Mouse (Mus musculus): ENCODE data around the gene Tmem184b. TPM values are rescaled to one million over a fixed set of nuclear protein-coding genes. Genes with fewer than 3 reads are reported as not detected.
A peak's percentile ranks its signal among the peaks of the same experiment; 100 is the strongest.

Gene Tmem184b
- total RNA-seq, 2 experiments from 2014 or later: 46.1 to 48.1 TPM

DNA sequence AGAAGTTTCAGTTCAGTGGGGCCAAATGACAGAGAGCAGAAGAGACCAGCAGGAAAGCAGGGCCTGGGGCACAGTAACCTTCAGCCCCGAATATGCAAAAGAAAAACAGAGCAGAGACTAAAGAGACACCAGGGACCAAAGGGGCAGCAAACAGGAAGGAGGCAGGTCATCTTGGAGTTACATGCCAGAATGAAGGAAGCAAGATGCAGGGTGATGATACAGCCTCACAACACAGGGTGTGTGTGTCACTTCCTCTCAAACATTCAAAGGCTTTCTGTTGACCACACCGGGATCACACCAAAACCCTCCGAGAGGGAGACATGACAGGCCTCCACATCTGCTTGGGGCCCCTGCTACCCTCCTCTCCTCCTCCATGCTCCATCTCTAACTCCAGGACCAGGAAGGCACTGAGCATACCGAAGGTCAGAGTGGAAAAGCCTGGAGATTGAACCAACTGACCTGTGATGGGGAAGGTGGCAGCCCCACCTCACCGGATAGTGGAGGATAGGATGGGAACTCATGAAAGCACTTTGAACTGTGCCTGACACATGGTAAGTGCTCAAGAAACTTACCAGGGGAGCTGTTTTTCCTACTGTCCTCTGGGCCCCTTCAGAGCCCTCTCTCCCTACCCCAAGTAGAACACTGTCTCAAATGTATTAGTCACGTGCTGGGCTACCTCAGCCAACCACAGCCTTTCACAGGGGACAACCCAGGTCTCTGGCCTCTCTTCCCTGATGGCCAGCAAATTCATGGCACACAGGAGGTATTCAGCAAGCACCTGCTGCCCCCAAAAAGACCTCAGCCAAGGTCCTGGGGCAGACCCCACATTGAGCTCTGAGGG is 3.0 kb downstream of the Tmem184b start:
- no peak for DNase-seq (ENCODE audit: low spot score in 2 of 2)

DNA sequence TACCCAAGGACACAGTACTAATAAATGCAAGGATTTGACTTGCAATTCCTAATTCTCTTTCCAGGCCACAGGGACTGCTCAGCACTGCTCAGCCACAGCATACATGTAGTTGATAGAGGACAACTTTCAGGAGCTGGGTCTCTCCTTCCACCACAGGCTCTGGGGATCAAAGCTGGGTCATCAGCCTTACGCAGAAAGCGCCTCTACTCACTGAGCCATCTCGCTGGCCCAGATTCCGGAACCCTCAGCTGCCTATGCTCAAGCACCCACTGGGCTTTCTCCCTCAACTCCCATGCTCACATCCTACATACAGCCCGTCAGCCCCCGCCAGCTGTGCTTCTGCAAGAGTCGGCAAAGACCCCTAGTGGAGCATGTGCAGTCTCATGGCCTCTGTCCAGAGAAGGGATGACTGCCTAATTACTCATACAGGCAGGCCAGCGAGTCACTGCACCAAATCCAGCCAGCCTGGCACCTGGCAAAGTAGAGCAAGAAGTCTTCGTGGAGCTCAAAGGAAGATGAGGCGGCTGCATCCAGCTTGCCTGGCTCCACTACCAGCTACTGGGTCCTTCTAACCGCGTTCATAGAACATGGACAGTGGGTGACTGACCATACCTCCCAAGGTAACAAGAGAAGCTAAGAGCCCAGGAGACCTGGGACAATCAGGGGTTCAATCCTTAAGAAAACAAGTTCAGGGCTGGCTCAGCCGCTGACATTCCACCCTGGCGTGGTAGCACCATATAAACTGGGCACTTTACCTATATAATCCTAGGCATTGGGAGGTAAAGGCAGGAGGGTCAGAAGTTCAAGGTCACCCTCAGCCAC is 3.9 kb downstream of the Tmem184b start:
- no peak for DNase-seq (ENCODE audit: low spot score in 2 of 2)

- DNase-seq (ENCODE audit: low spot score in 2 of 2): no peak
Observed at GRCm38 (mm10) chr15:79396736-79397135, 6.6 kb downstream of the Tmem184b start.

- no peak for DNase-seq (ENCODE audit: low spot score in 2 of 2)
Observed at GRCm38 (mm10) chr15:79395281-79395680, 8.1 kb downstream of the Tmem184b start.

DNA sequence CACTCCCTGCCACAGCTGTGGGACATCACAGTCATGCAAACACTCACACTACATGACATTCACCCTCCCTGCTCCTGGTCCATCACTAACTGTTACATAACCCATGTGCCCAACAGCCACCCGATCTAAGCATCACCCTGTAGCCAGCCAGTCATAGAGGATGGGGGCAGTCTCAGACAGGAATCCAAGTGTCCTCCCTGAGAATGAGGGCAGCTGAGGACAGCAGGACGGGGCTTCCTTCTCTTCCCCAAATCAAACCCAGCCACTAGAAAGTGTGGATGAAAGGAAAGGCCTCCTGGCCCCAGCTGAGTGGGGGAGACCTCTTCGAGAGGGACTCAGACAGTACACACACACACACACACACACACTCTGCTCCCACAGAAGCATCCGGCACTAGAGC is 8.5 kb downstream of the Tmem184b start:
- no peak for DNase-seq (ENCODE audit: low spot score in 2 of 2)

DNA sequence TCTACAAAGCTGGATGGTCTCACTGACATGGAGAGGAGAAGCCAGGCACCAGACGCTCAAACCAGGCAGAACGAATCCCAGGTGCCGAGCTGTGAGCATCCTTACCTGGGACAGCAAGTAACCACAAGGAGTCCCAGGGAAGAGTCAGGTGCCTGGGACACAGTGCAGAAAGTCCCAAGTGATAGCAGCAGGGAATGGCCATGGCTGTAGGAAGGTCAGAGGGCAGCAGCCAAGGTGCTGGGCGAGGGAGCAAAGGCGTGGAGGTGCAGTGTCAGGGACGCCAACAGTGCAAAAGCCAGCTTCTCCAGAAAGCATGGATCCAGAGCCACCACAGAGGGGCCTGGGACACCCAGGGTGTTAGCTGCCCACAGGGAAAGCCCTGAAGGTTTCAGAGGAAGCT is 10.3 kb downstream of the Tmem184b start:
- DNase-seq (ENCODE audit: low spot score in 2 of 2): no peak

- DNase-seq (ENCODE audit: low spot score in 2 of 2): no peak
Observed at GRCm38 (mm10) chr15:79392527-79392926, 10.8 kb downstream of the Tmem184b start.

DNA sequence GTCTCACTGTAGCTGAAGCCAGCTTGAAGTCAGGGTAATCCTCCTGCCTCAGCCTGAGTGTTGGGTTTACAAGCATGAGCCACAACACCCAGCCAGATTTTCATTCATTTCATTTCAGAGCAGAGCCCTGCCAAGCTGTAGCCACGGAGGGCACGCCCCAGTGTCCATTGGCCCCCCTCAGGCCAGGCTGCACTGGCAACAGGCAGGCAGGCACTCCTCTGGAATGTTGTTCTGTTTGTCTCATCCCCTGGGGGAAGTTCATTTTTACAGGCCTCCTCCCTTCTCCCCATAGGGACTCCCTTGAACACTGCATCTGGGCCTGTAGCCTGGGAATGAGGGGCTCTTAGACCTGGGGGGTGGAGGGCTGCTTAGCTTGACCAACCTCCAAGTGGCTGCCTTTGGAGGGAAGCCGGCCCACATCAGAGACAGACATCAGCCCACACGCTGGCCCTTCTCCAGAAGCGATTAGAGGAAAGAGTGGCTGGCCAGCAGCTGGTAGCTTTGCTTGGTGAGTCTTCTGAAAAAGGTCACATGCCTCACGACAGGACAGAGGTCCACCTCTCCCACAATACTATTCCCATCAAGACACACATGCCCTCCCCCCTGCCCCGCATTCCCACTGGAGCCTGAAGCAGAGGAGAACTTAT is 11.8 kb downstream of the Tmem184b start:
- DNase-seq (ENCODE audit: low spot score in 2 of 2): peak in 1 of 2 experiments; percentile 52

DNA sequence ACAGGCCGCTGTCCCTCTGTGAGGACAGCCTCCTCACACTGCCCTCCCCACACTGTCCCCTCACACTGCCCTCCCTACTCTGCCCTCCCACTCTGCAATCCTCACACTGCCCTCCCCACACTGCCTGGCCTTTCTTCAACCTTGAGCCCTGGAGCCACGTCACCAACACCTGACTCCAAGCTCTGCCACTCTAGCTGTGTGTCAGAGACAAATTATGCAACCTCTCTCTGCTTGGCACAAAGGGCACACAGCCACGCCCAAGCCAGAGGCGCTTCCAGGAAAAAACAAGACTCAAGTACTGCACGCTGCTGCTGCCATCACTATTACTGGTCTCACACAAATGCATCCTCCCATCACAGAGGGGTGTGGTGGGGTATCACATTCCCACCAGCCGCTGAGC is 12.9 kb downstream of the Tmem184b start:
- no peak for DNase-seq (ENCODE audit: low spot score in 2 of 2)

DNA sequence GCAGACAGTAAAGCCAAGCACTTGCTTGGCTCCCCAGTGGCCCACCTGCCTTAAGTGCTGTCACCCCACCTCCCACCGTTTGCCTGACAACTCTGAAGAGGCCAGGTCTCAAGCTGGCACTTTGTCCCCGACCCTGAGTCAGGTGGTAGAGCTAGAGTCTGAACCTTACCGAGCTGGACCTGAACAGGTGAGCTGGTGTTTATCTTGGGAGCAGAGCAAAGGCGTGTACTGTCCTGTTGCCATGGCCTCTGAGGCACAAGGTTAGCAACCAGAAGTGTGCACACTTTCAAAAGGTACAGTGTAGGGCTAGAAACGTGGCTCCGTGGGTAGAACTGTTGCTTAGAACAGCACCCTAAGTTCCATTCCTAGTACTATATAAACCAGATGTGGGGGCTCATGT is 15.2 kb downstream of the Tmem184b start:
- DNase-seq (ENCODE audit: low spot score in 2 of 2): no peak

GRCm38 (mm10) chr15:79387611-79388010 is 15.8 kb downstream of the Tmem184b start:
- no peak for DNase-seq (ENCODE audit: low spot score in 2 of 2)

DNA sequence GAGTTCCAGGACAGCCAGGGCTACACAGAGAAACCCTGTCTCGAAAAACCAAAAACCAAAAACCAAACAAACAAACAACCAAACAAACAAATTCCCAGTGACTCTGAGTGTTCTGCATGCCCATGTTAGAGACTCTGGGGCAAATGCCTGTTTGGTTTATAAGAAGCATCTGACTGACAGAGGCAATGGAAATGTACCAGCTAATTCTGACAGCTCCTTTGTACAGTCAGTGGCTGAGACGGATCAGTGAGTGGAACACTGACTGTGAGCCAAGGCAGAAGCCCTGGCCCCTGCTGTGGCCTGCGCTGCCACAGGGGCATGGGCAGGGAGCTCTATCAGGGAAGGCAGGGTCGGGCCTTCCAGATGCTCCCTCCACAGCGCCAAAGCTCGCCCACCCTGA is 16.3 kb downstream of the Tmem184b start:
- DNase-seq (ENCODE audit: low spot score in 2 of 2): no peak

DNA sequence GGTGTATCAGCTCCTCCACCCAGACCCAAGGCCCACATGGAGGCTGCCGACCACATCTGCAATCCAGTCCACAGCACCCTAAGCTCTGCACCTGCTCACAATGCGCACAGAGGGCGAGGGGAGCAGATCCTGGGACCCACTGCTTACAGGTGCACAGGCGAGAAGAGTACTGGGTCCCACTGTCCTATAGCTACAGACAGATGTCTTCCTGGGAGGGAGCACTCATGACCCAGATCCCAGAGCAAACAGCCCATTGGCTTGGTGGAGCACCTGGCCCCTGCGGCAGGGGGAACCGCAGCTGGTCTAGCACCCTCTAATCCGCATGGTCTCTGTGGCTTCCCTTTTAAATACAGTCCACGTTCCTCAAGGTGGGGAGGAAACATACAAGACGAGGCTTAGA is 21.7 kb downstream of the Tmem184b start:
- no peak for DNase-seq (ENCODE audit: low spot score in 2 of 2)

DNA sequence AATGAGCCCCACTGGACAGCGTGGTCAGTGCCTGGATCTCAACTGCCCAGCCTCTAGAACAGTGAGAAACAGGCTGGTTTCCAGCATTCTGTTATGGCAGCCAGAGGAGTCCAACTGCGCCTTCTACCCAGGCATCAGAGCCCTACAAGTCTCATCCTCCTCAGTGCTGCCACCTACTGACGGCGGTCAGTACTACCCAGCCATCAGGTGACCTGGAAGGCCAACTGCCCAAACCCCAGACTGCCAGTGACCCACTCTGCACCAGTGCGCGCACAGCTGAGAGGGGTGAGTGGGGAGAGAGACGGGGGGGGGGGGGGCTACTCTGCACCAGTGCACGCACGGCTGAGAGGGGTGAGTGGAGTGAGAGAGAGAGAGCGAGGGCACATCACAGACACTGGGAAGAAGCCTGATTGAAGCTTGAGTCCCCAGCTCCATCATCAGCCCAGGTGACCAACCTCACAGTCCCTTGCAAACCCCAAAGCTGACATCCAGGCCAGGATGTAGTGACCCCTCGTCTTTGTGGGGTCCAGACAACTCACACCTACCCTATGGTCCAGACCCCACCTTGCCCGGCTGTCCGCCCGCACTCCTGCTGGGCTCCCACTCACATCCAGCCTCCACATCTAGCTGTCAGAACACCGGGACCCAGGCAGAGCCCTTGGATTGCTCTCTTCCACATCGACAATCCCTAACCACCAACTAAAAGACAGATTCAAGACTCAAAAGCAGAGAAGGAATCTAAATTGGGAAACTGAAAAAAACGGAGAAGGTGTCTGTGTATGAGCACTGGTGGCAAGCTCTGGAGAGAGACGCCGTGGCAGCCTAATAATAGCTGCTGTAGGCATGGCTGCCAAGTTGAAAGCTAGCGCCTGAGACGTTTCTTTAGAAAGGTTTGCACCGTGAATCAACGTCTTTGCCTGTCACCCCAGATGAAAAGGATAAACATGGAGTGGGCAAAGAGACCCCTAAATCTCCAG is 22.6 kb downstream of the Tmem184b start:
- DNase-seq (ENCODE audit: low spot score in 2 of 2): peak; percentile 70 to 75

GRCm38 (mm10) chr15:79379658-79380057 is 23.7 kb downstream of the Tmem184b start:
- no peak for DNase-seq (ENCODE audit: low spot score in 2 of 2)

DNA sequence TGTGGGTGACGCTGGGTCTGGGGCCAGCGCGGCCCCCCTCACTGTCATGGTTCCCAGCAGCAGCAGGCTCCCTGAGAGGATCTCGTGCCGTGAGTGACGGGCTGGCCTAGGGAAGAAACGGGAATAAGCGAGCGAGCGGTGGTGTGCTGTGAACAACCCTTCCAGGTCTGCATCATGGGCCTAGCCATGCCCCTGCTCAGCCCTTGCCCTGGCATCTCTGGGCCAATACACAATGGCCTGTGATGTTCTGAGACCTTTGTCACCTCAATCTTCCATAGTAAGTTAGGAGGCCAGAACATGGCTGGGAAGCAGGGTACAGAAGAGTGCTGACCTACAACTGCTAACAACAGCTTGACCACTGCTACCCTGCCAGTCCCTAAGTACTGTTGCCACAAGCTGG is 24.8 kb downstream of the Tmem184b start:
- DNase-seq (ENCODE audit: low spot score in 2 of 2): no peak

GRCm38 (mm10) chr15:79377681-79378080 is 25.7 kb downstream of the Tmem184b start:
- DNase-seq (ENCODE audit: low spot score in 2 of 2): peak; percentile 55 to 60

DNA sequence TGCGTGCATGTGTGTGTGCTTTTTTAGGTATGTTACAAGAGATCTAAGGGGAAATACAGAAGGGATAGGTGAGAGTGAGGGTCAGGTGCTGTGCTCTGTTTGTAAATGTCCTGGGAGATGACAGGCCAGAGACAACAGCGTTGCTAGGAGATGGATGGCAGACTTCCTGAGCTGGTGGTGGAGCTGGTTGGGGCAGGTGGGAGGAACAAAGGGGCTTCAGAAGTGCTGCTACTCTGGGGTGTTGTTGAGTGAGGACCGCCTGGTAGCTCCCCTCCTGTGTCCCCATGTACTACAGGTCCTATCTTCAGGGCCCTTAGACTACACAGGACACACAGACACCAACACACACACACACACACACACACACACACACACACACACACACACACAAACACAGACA is 28.6 kb downstream of the Tmem184b start:
- no peak for DNase-seq (ENCODE audit: low spot score in 2 of 2)

DNA sequence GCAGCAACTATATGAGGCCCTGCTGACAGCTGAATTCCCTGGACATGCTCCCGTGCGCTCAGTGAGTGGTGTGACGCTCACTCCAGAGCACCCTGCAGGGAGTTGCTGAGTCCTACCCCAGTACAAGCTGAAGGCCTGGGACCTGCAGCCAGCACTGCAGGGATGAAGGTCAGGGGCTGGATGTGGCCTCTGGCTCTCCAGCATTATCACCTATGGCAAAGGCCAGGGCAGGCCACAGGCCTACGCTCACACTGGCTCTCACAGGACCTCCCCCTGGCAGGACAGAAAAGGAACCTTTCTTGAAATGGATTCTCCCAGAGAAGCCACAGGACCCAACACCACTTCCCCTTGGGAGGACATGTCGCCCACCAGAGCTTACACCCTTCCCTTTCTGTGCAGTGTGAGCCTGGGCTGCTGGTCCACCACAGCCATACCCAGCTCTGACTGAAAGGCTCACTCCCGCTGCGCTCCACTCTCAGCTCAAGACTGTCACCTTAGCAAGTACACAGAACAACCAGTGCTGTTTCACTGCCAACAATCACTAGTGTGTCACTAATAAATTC is 33.0 kb downstream of the Tmem184b start:
- DNase-seq (ENCODE audit: low spot score in 2 of 2): no peak

All from layer of hippocampus, postnatal 10 days (tissue).